Mouse (Mus musculus) lung, postnatal 0 days (tissue): ENCODE results near the gene Cd200r1. TPM values are rescaled to one million over a fixed set of nuclear protein-coding genes. Genes with fewer than 3 reads are reported as not detected.
A peak's percentile ranks its signal among the peaks of the same experiment; 100 is the strongest.
"Not testable (repeated sequence)": the region's sequence is repeated elsewhere in the genome, so short reads cannot be mapped to it uniquely, and the experiment has no call there.

Experiments used
- ATAC-seq: fragments of 200-750 bp; cut with Nextera tagmentation; 2 replicates; pipeline ENCODE4 v1.8.0; 2017; ENCODE audit warnings: moderate library complexity
- DNase-seq: peaks from one replicate; pipeline ENCODE4 v3.0.0-alpha.2; 2016; ENCODE audit warnings: low spot score
- H3K27ac ChIP-seq: fragments of 300-500 bp; sonication (generic); 2 replicates; pipeline ENCODE4 v1.5.1; 2014; ENCODE audit warnings: antibody characterized with exemption, mild to moderate bottlenecking, low read length, mixed read lengths
- H3K27me3 ChIP-seq: fragments of 300-500 bp; sonication (generic); replicated peaks from 2 replicates; pipeline ENCODE4 v1.6.1; 2014; ENCODE audit warnings: low read length, mixed read lengths; ENCODE audit not compliant: insufficient read depth
- H3K36me3 ChIP-seq: fragments of 300-500 bp; sonication (generic); 2 replicates; pipeline ENCODE4 v1.6.1; 2014; ENCODE audit warnings: low read length, mixed read lengths; ENCODE audit not compliant: insufficient read depth
- H3K4me1 ChIP-seq: fragments of 300-500 bp; sonication (generic); 2 replicates; pipeline ENCODE4 v1.6.1; 2014; ENCODE audit warnings: antibody characterized with exemption, low read depth, low read length, mixed read lengths; ENCODE audit not compliant: insufficient read depth
- H3K4me2 ChIP-seq: fragments of 300-500 bp; sonication (generic); replicated peaks from 2 replicates; pipeline ENCODE4 v1.6.1; 2014; ENCODE audit warnings: low read depth, mild to moderate bottlenecking, low read length, moderate library complexity, mixed read lengths
- H3K4me3 ChIP-seq: fragments of 300-500 bp; sonication (generic); 2 replicates; pipeline ENCODE4 v1.5.1; 2014; ENCODE audit warnings: low read depth, low read length
- H3K9ac ChIP-seq: fragments of 300-500 bp; sonication (generic); replicated peaks from 2 replicates; pipeline ENCODE4 v1.6.1; 2014; ENCODE audit warnings: low read depth, mild to moderate bottlenecking
- H3K9me3 ChIP-seq: fragments of 300-500 bp; sonication (generic); 2 replicates; pipeline ENCODE4 v1.6.1; 2016; ENCODE audit warnings: low read length, mixed read lengths
- CTCF ChIP-seq: IDR thresholded peaks from 2 replicates; pipeline ENCODE4 v1.5.1; 2016; ENCODE audit warnings: antibody characterized with exemption, mild to moderate bottlenecking
- EP300 ChIP-seq: IDR thresholded peaks from 2 replicates; pipeline ENCODE4 v1.6.1; 2016; ENCODE audit warnings: antibody characterized with exemption, mild to moderate bottlenecking, control low read depth
- WGBS: fragments of 180-500 bp; shearing (Covaris S2); extraction: QIAGEN DNeasy Blood & Tissue Kit; methylation state at CpG from one replicate; pipeline ENCODE4 v1.1.7; 2014; 5-methylcytosine and 5-hydroxymethylcytosine counted together
- polyA plus RNA-seq: library from polyadenylated mRNA; unstranded; fragments of >200 nt; fragmentation: Nextera tagmentation; extraction: Ambion mirVana; gene quantifications from 2 replicates; pipeline ENCODE4 v1.2.1, GENCODE M21; 2015

Cd200r1 gene
- polyA plus RNA-seq, 1 experiment from 2014 or later: 3.8 TPM

DNA sequence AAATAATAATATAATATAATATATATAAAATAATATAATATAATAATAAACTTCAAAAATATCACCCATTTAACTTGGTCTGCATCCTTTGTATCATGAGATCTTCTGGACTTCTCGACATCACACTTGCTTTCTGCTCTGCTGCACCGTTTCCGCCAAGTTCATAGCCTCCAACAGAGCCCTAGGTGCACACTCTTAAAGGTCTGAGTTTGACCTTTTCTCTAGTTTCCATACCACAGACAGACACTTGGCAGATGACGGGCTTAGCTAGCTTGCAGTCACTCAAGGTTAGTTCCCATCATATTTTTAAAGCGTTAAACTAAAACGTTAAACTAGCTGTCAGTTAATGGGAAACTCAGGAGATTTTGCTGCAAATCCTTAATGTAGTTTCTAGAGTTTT is 8.7 kb downstream of the Cd200r1 start:
- Histone ChIP-seq H3K36me3 (no peaks in the 10 kb centered on the region), H3K4me1 (no peaks in the 10 kb centered on the region), H3K9me3 (no peaks in the 10 kb centered on the region), H3K4me3 (no peak overlapping the region), H3K9ac (no peak overlapping the region), H3K4me2 (no peak overlapping the region), H3K27ac (no peak overlapping the region), H3K27me3 (no peaks in the 10 kb centered on the region)
- no peak for ATAC-seq
- no peak for DNase-seq
- TF ChIP-seq EP300 (no peak), CTCF (no peak)
- WGBS: 89% methylated on average over 6 of the region's 6 CpGs

- TF ChIP-seq CTCF (no peak), EP300 (peak; percentile 29; the same call in 1 of the 2 replicates)
- H3K36me3 ChIP-seq: no peaks in the 10 kb centered on the region
- H3K4me1 ChIP-seq: no peaks in the 10 kb centered on the region
- H3K9ac ChIP-seq: no peak overlapping the region
- peak overlapping the region; percentile 40 for H3K4me2 ChIP-seq
- no peak overlapping the region for H3K27ac ChIP-seq
- ATAC-seq (peak; percentile 37; the same call in 1 of the 2 replicates), DNase-seq (peak; percentile 67)
- H3K9me3 ChIP-seq: no peaks in the 10 kb centered on the region
- H3K27me3 ChIP-seq: no peaks in the 10 kb centered on the region
- 35% methylated on average over 17 of the region's 17 CpGs for WGBS
- peak overlapping the region; percentile 1; the same call in 1 of the 2 replicates for H3K4me3 ChIP-seq
Observed at GRCm38 (mm10) chr16:44778538-44779147, 13.1 kb downstream of the Cd200r1 start.

DNA sequence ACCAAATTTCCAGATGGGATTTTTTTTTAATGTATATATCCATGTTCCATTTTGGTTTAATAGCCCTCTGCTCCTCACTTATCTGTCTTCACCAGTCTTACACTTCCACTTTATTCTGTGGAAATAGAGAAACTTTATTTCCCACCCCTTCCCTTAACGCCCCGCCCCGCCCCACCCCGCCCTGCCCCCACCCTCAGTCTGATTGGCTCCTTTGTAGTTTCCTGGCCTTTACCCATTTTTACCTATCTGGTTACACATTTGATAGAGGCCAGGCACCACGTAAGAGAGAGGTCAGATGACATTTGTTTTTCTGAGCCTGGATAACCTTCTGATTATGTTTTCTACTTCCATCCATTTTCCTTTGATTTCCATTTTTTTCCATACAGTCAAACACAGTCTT is 14.0 kb downstream of the Cd200r1 start:
- DNase-seq: no peak
- no peak for TF ChIP-seq EP300
- no peak for TF ChIP-seq CTCF
- 89% methylated on average over 5 of the region's 5 CpGs for WGBS
- H3K4me2 ChIP-seq: no peak overlapping the region
- H3K9me3 ChIP-seq: no peaks in the 10 kb centered on the region
- H3K9ac ChIP-seq: no peak overlapping the region
- no peaks in the 10 kb centered on the region for H3K4me1 ChIP-seq
- no peak for ATAC-seq
- no peaks in the 10 kb centered on the region for H3K36me3 ChIP-seq
- no peak overlapping the region for H3K4me3 ChIP-seq
- H3K27me3 ChIP-seq: no peaks in the 10 kb centered on the region
- no peak overlapping the region for H3K27ac ChIP-seq

DNA sequence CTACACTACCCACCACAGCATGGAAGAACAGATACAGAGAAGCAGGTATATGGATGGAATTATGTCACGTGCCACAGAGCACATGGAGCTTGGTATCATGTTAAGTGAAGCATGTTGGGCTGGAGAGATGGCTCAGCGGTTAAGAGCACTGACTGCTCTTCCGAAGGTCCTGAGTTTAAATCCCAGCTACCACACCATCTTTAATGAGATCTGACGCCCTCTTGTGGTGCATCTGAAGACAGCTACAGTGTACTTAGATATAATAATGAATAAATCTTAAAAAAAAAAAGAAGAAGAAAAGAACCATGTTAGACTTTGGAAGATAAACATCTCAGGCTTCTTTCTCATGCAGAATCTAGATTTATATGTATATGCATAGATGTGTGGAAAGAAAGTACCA is 15.2 kb downstream of the Cd200r1 start:
- no peaks in the 10 kb centered on the region for H3K9me3 ChIP-seq
- no peaks in the 10 kb centered on the region for H3K27me3 ChIP-seq
- no peak for TF ChIP-seq EP300
- TF ChIP-seq CTCF: no peak
- no peaks in the 10 kb centered on the region for H3K4me1 ChIP-seq
- H3K36me3 ChIP-seq: no peaks in the 10 kb centered on the region
- H3K27ac ChIP-seq: no peak overlapping the region
- no peak overlapping the region for H3K9ac ChIP-seq
- H3K4me2 ChIP-seq: no peak overlapping the region
- WGBS: 70% methylated on average over 4 of the region's 4 CpGs
- ATAC-seq: no peak
- no peak for DNase-seq
- no peak overlapping the region for H3K4me3 ChIP-seq

- H3K27ac ChIP-seq: no peak overlapping the region
- no peak for DNase-seq
- no peak overlapping the region for H3K4me2 ChIP-seq
- no peak overlapping the region for H3K9ac ChIP-seq
- H3K27me3 ChIP-seq: no peaks in the 10 kb centered on the region
- H3K9me3 ChIP-seq: no peaks in the 10 kb centered on the region
- ATAC-seq: no peak
- TF ChIP-seq EP300 (no peak), CTCF (no peak)
- WGBS: 86% methylated on average over 1 of the region's 1 CpGs
- H3K4me1 ChIP-seq: no peaks in the 10 kb centered on the region
- no peaks in the 10 kb centered on the region for H3K36me3 ChIP-seq
- no peak overlapping the region for H3K4me3 ChIP-seq
Observed at GRCm38 (mm10) chr16:44786934-44787333, 21.4 kb downstream of the Cd200r1 start.

DNA sequence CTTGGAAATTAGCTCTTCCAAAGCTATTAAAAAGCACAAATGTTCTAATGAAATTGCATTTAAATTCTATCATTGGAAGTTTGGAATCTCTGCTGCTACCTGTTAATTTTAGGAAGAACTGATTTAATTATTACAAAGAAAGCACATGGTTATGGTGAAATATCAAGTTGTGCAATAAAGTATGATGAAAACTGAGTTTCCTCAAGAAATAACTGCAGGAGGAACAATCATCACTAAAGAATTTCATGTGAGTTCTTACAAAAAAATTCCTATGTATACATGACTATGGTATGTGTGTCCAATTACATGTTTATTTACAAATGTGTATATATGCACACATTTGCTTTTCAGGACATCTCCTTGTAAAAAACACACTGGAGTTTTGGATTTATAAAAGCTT is 28.9 kb downstream of the Cd200r1 start:
- Histone ChIP-seq H3K4me2 (no peak overlapping the region), H3K9ac (no peak overlapping the region), H3K9me3 (no peaks in the 10 kb centered on the region), H3K4me3 (no peak overlapping the region), H3K36me3 (no peaks in the 10 kb centered on the region), H3K4me1 (no peaks in the 10 kb centered on the region), H3K27me3 (no peaks in the 10 kb centered on the region), H3K27ac (no peak overlapping the region)
- DNase-seq (peak; percentile 11), ATAC-seq (no peak)
- TF ChIP-seq CTCF (no peak), EP300 (no peak)

- H3K36me3 ChIP-seq: no peaks in the 10 kb centered on the region
- no peaks in the 10 kb centered on the region for H3K9me3 ChIP-seq
- ATAC-seq: no peak
Observed at GRCm38 (mm10) chr16:44805976-44806375, 40.4 kb downstream of the Cd200r1 start.

GRCm38 (mm10) chr16:44810223-44810622 is 44.7 kb downstream of the Cd200r1 start:
- H3K4me2 ChIP-seq, H3K27me3 ChIP-seq, DNase-seq, H3K9ac ChIP-seq, H3K4me1 ChIP-seq, ATAC-seq, H3K4me3 ChIP-seq, H3K9me3 ChIP-seq, H3K27ac ChIP-seq, H3K36me3 ChIP-seq: not testable (repeated sequence)
- WGBS: 92% methylated on average over 4 of the region's 4 CpGs

More at GRCm38 (mm10) chr16:44805976-44806375, 40.4 kb downstream of the Cd200r1 start:
- no peak overlapping the region for H3K4me2 ChIP-seq
- no peak overlapping the region for H3K9ac ChIP-seq
- H3K4me1 ChIP-seq: no peaks in the 10 kb centered on the region
- H3K27me3 ChIP-seq: no peaks in the 10 kb centered on the region
- H3K4me3 ChIP-seq: no peak overlapping the region
- TF ChIP-seq EP300 (no peak), CTCF (no peak)
- no peak for DNase-seq
- no peak overlapping the region for H3K27ac ChIP-seq
